In the genomic region with DNA sequence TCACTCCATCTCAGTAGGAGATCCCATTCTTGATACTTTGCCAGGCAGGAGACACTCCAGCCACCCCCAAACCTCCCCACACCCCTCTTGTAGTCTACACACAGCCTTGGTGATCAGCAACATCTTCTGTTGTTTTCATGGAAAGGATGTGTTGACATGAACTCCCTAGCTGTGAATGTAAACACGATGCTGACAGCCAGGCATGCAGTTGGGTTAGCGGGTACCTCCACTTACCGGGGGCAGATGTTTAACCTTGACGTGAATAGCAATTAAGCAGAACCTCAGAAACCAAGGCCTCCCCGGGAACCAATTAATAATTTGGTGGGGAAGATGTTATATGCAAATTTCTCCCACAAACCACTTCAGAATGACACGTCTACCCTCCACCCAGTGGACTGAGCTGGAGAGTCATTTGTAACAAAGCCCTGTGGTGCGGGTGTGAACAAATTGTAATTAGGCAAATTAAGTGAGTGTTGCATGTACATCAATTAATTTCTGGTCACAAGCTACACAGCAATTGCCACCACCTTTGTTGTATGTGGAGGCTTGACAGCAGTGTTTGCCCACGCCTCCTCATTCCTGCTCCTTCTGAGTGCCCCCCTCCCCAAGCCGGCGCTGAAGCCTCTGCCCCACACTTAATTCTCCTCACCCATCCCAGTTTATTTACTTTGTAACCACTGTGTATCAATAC, we compare ENCODE assay signal across 15 mouse cellular contexts. TPM values are rescaled to one million over a fixed set of nuclear protein-coding genes. Genes with fewer than 3 reads are reported as not detected.
DNase-seq lines count a peak whose midpoint lies in the region; ATAC-seq and TF ChIP-seq lines count a peak whose summit lies in the region.
"Had no signal": no experiment of that assay in that cellular context is flagged by ENCODE, and none has a peak within 500 bp of the region (broad histone marks: within the 10 kb centered on the region; RNA-seq: fewer than 3 reads in every experiment).

No protein-coding gene starts in this region.

- no peaks in the 10 kb centered on the region for H3K27me3 ChIP-seq in lung, embryonic 16.5 days (ENCODE audit: control insufficient read depth, insufficient read depth, low read depth, low read length)
- peaks cover 18% of the 10 kb centered on the region for H3K27me3 ChIP-seq in hindbrain, embryonic 10.5 days (ENCODE audit: insufficient read depth, poor library complexity, severe bottlenecking)
- H3K27me3 ChIP-seq in midbrain, embryonic 13.5 days: peaks cover 46% of the 10 kb centered on the region
- H3K27me3 ChIP-seq in intestine, postnatal 0 days (replicated peaks; ENCODE audit: control insufficient read depth, insufficient read depth, low read length): 0 out of 2 replicates have a peak, but pooled peaks cover 2% of the 10 kb centered on the region

- 0 out of 2 replicates have a peak, but pooled peaks have one; percentile 20 for ATAC-seq in lung, embryonic 16.5 days (ENCODE audit: low read depth)
- peak; percentile 59 for ATAC-seq in midbrain, embryonic 13.5 days
- ATAC-seq in intestine, postnatal 0 days: no peak
- ATAC-seq: inflammation-experienced regulatory T-cells, adult 6 months had no signal

- H3K27ac ChIP-seq in lung, embryonic 16.5 days (ENCODE audit: low read length): no peak overlapping the region
- H3K27ac ChIP-seq in hindbrain, embryonic 10.5 days: peak overlapping the region; percentile 64; the same call in 1 of the 2 replicates
- H3K27ac ChIP-seq in midbrain, embryonic 13.5 days: peak overlapping the region; percentile 62
- no peak overlapping the region for H3K27ac ChIP-seq in intestine, postnatal 0 days (ENCODE audit: low read depth, low read length)
- H3K27ac ChIP-seq: heart, embryonic 15.5 days; limb, embryonic 10.5 days; liver, embryonic 14.5 days; macrophage had no signal

- no peaks in the 10 kb centered on the region for H3K9me3 ChIP-seq in lung, embryonic 16.5 days (ENCODE audit: control insufficient read depth, low read length)
- no peaks in the 10 kb centered on the region for H3K9me3 ChIP-seq in hindbrain, embryonic 10.5 days
- H3K9me3 ChIP-seq in midbrain, embryonic 13.5 days: no peaks in the 10 kb centered on the region
- H3K9me3 ChIP-seq in intestine, postnatal 0 days (ENCODE audit: control insufficient read depth): no peaks in the 10 kb centered on the region
- H3K9me3 ChIP-seq: heart, embryonic 15.5 days; limb, embryonic 10.5 days had no signal

- no peak for TF ChIP-seq CTCF in intestine, postnatal 0 days (IDR thresholded peaks at IDR 0.05; ENCODE audit: low read depth)

- no peaks in the 10 kb centered on the region for H3K36me3 ChIP-seq in lung, embryonic 16.5 days (ENCODE audit: control insufficient read depth, insufficient read depth, low read length)
- H3K36me3 ChIP-seq in hindbrain, embryonic 10.5 days: no peaks in the 10 kb centered on the region
- no peaks in the 10 kb centered on the region for H3K36me3 ChIP-seq in midbrain, embryonic 13.5 days
- no peaks in the 10 kb centered on the region for H3K36me3 ChIP-seq in intestine, postnatal 0 days (ENCODE audit: control insufficient read depth, insufficient read depth)
- H3K36me3 ChIP-seq: heart, embryonic 15.5 days; limb, embryonic 10.5 days had no signal

- no peak overlapping the region for H3K9ac ChIP-seq in lung, embryonic 16.5 days (ENCODE audit: low read length)
- no peak overlapping the region; the same call in 1 of the 2 replicates for H3K9ac ChIP-seq in midbrain, embryonic 13.5 days (replicated peaks)
- H3K9ac ChIP-seq in intestine, postnatal 0 days (ENCODE audit: low read depth, low read length): no peak overlapping the region
- H3K9ac ChIP-seq: heart, embryonic 15.5 days; liver, embryonic 14.5 days had no signal

- 38% methylated on average over 10 of the region's 10 CpGs for WGBS in lung, embryonic 16.5 days
- 55% methylated on average over 10 of the region's 10 CpGs for WGBS in hindbrain, embryonic 10.5 days
- 22% methylated on average over 10 of the region's 10 CpGs for WGBS in midbrain, embryonic 13.5 days
- WGBS in intestine, postnatal 0 days: 61% methylated on average over 10 of the region's 10 CpGs

- no peak for DNase-seq in lung, postnatal 25 days (ENCODE audit: low spot score)
- DNase-seq in hindbrain, embryonic 10.5 days (ENCODE audit: low spot score): no peak
- DNase-seq in retina, embryonic 14.5 days (ENCODE audit: low spot score): peak; percentile 24
- DNase-seq in spleen, adult 18-20 months: no peak
- DNase-seq in right cerebral cortex, postnatal 14 days: no peak
- DNase-seq: cerebellum, adult 11-12 months; kidney, postnatal 10 days had no signal

- H3K4me1 ChIP-seq in lung, embryonic 16.5 days (replicated peaks; ENCODE audit: control insufficient read depth, insufficient read depth, low read length): no peaks in the 10 kb centered on the region; the same call in 1 of the 2 replicates
- H3K4me1 ChIP-seq in hindbrain, embryonic 10.5 days (replicated peaks): peaks cover 47% of the 10 kb centered on the region
- peaks cover 47% of the 10 kb centered on the region for H3K4me1 ChIP-seq in midbrain, embryonic 13.5 days (replicated peaks)
- H3K4me1 ChIP-seq in intestine, postnatal 0 days (replicated peaks; ENCODE audit: control insufficient read depth, insufficient read depth, low read length): no peaks in the 10 kb centered on the region
- H3K4me1 ChIP-seq: heart, embryonic 15.5 days had no signal

- H3K4me2 ChIP-seq in lung, embryonic 16.5 days (ENCODE audit: low read depth, low read length): no peak overlapping the region
- peak overlapping the region; percentile 29 for H3K4me2 ChIP-seq in midbrain, embryonic 13.5 days (replicated peaks)
- H3K4me2 ChIP-seq in intestine, postnatal 0 days (replicated peaks; ENCODE audit: low read depth): no peak overlapping the region
- H3K4me2 ChIP-seq: heart, embryonic 15.5 days had no signal

- no peak overlapping the region for H3K4me3 ChIP-seq in lung, embryonic 16.5 days (ENCODE audit: low read length)
- H3K4me3 ChIP-seq in hindbrain, embryonic 10.5 days: no peak overlapping the region
- H3K4me3 ChIP-seq in midbrain, embryonic 13.5 days (replicated peaks): no peak overlapping the region
- H3K4me3 ChIP-seq in intestine, postnatal 0 days (ENCODE audit: low read depth, low read length): no peak overlapping the region
- H3K4me3 ChIP-seq: heart, embryonic 15.5 days had no signal

RNA-seq across cellular contexts. Expression of gene Cdca7l, which starts 5.4 kb away (rescaled TPM):
- 47.2 and 54.6 TPM in 2 replicates for polyA plus RNA-seq in lung, embryonic 16.5 days (2015; fragmentation: Nextera tagmentation; extraction: Ambion mirVana)
- 32.3 and 48.3 TPM in 2 replicates for polyA plus RNA-seq in hindbrain, embryonic 10.5 days (2016; fragmentation: Nextera tagmentation; extraction: Ambion mirVana)
- polyA plus RNA-seq in midbrain, embryonic 13.5 days (2015; fragmentation: Nextera tagmentation; extraction: Ambion mirVana): 8.6 and 9.7 TPM in 2 replicates
- polyA plus RNA-seq in intestine, postnatal 0 days (2015; fragmentation: Nextera tagmentation; extraction: Ambion mirVana): 8.1 and 8.2 TPM in 2 replicates

Comparison
In these comparisons a context has a peak if more than half of its experiments do, and no peak if none do; other contexts are left out.
1. H3K27ac ChIP-seq: peak in hindbrain, embryonic 10.5 days (single experiment) and midbrain, embryonic 13.5 days (single experiment); none in lung, embryonic 16.5 days (single experiment) and intestine, postnatal 0 days (single experiment).